Mouse (Mus musculus): Measurements from ENCODE around the gene Fcgrt. TPM values are rescaled to one million over a fixed set of nuclear protein-coding genes. Genes with fewer than 3 reads are reported as not detected.

The Fcgrt gene
- polyA plus RNA-seq, 1 experiment, result 150 TPM

DNA sequence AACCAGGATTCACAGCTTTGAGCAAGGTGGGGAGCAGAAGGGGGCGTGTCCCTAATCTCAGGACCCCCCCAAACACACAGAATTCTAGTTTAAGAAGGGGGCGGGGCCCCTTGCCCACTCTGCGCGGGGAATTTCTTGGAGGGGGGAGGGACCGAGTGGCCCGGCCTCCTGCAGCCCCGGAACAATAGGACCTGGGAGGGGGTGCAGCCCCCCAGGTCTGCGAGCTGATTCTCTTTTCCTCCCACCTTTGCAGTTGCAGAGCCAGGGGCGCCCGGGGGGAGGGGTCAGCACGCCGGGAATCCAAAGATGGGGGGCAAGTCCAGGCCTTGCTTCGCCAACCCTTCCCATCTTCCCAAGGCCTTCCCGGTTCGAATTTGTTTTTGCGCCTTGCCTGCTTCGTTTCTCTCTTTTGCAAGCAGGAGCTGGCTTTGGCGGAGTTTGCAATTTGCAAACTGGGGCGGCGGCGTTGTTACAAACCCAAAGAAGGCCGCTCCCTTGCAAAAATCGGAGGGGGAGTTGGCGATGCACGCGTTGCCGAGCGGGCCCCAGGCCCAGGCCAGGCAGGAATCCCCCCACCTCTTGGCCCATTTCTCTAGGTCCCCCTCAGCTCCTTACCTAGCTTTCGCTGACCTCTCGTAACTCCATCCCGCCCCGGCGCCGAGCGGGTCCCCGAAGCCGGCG is 51.3 kb downstream of the Fcgrt start:
- peak overlapping the region; percentile 98 for H3K27ac ChIP-seq (ENCODE audit: insufficient read depth, low read depth, low read length)
- H3K4me3 ChIP-seq (ENCODE audit: insufficient read depth, low read length), result peak overlapping the region; percentile 94
- H3K4me1 ChIP-seq (ENCODE audit: control insufficient read depth, insufficient read depth, low read length), result peaks cover 4% of the 10 kb centered on the region
- TF ChIP-seq POLR2A (IDR thresholded peaks at IDR 0.05; ENCODE audit: borderline replicate concordance, low read depth, low read length), result no peak
- TF ChIP-seq CTCF (IDR thresholded peaks at IDR 0.05; ENCODE audit: low read depth, low read length), result no peak

GRCm38 (mm10) chr7:45051601-45051974 is 52.1 kb downstream of the Fcgrt start:
- H3K4me3 ChIP-seq (ENCODE audit: insufficient read depth, low read length), result peak overlapping the region; percentile 94
- TF ChIP-seq CTCF (IDR thresholded peaks at IDR 0.05; ENCODE audit: low read depth, low read length), result no peak
- no peak for TF ChIP-seq POLR2A (IDR thresholded peaks at IDR 0.05; ENCODE audit: borderline replicate concordance, low read depth, low read length)
- peaks cover 4% of the 10 kb centered on the region for H3K4me1 ChIP-seq (ENCODE audit: control insufficient read depth, insufficient read depth, low read length)
- H3K27ac ChIP-seq (ENCODE audit: insufficient read depth, low read depth, low read length), result peak overlapping the region; percentile 98; the same call in 1 of the 2 replicates

GRCm38 (mm10) chr7:45050945-45051600 is 52.6 kb downstream of the Fcgrt start:
- H3K4me3 ChIP-seq (ENCODE audit: insufficient read depth, low read length), result peak overlapping the region; percentile 94
- 0 out of 2 replicates have a peak overlapping the region, but pooled peaks have one; percentile 98 for H3K27ac ChIP-seq (ENCODE audit: insufficient read depth, low read depth, low read length)
- no peak for TF ChIP-seq CTCF (IDR thresholded peaks at IDR 0.05; ENCODE audit: low read depth, low read length)
- TF ChIP-seq POLR2A (IDR thresholded peaks at IDR 0.05; ENCODE audit: borderline replicate concordance, low read depth, low read length), result no peak
- peaks cover 4% of the 10 kb centered on the region for H3K4me1 ChIP-seq (ENCODE audit: control insufficient read depth, insufficient read depth, low read length)

GRCm38 (mm10) chr7:45048923-45049657 is 54.6 kb downstream of the Fcgrt start:
- TF ChIP-seq CTCF (IDR thresholded peaks at IDR 0.05; ENCODE audit: low read depth, low read length) (no peak), POLR2A (IDR thresholded peaks at IDR 0.05; ENCODE audit: borderline replicate concordance, low read depth, low read length) (no peak)
- Histone ChIP-seq H3K4me3 (ENCODE audit: insufficient read depth, low read length) (no peak overlapping the region), H3K27ac (ENCODE audit: insufficient read depth, low read depth, low read length) (no peak overlapping the region), H3K4me1 (ENCODE audit: control insufficient read depth, insufficient read depth, low read length) (peaks cover 4% of the 10 kb centered on the region)

DNA sequence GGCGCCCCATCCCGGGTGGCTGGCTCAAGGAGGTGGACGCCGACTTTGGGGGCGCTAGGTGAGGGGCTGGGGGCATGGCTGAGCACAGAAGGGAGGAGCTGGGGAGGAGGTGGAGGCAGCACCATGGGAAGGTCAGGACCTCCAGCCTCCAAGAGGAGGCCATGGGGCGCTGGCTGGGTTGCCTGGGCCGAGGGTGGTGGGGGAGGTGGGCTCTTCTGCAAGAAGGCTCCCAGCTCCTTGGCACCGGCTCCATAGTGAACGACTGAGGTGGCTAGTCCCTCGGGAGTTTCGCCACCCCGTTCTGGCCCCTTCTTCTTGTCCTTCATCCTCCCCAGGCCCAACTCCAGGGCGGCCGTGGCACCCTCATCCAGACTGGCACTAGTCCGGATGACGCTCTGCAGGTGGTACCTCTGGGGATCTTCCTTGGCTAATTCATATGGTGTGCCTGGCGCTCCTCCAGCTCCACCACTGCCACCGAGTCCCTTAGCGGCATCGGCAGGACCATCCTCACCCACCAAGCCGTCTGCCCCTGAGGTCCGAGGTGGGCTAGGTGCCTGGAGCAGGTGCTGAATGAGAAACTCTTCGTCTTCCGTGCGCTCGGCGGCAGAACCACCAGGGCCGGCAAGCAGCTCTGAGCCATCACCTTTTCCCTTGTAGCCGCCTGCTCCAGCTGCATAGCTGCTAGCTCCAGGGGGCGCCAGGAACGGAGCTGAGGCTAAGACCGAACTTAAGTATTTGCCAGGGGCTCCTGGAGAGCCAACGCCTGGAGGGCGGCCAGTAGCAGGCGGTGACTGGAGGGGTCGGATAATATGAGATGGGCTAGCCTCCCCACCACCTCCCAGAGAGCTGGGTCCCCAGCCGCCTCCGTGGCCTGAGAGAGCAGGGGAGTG is 55.4 kb downstream of the Fcgrt start:
- Histone ChIP-seq H3K4me3 (ENCODE audit: insufficient read depth, low read length) (no peak overlapping the region), H3K4me1 (ENCODE audit: control insufficient read depth, insufficient read depth, low read length) (peaks cover 4% of the 10 kb centered on the region)
- TF ChIP-seq CTCF (IDR thresholded peaks at IDR 0.05; ENCODE audit: low read depth, low read length) (no peak), POLR2A (IDR thresholded peaks at IDR 0.05; ENCODE audit: borderline replicate concordance, low read depth, low read length) (no peak)

GRCm38 (mm10) chr7:45047491-45047890 is 56.2 kb downstream of the Fcgrt start:
- Histone ChIP-seq H3K4me3 (ENCODE audit: insufficient read depth, low read length) (no peak overlapping the region), H3K27ac (ENCODE audit: insufficient read depth, low read depth, low read length) (no peak overlapping the region), H3K4me1 (ENCODE audit: control insufficient read depth, insufficient read depth, low read length) (peaks cover 4% of the 10 kb centered on the region)
- TF ChIP-seq POLR2A (IDR thresholded peaks at IDR 0.05; ENCODE audit: borderline replicate concordance, low read depth, low read length) (no peak), CTCF (IDR thresholded peaks at IDR 0.05; ENCODE audit: low read depth, low read length) (no peak)

More for the DNA sequence above, 55.4 kb downstream of the Fcgrt start:
- no peak overlapping the region for H3K27ac ChIP-seq (ENCODE audit: insufficient read depth, low read depth, low read length)

GRCm38 (mm10) chr7:45046853-45047350 is 56.7 kb downstream of the Fcgrt start:
- H3K4me3 ChIP-seq (ENCODE audit: insufficient read depth, low read length), result no peak overlapping the region
- TF ChIP-seq CTCF (IDR thresholded peaks at IDR 0.05; ENCODE audit: low read depth, low read length) (no peak), POLR2A (IDR thresholded peaks at IDR 0.05; ENCODE audit: borderline replicate concordance, low read depth, low read length) (no peak)
- H3K4me1 ChIP-seq (ENCODE audit: control insufficient read depth, insufficient read depth, low read length), result peaks cover 4% of the 10 kb centered on the region
- no peak overlapping the region for H3K27ac ChIP-seq (ENCODE audit: insufficient read depth, low read depth, low read length)

GRCm38 (mm10) chr7:45045741-45046140 is 57.9 kb downstream of the Fcgrt start:
- Histone ChIP-seq H3K4me3 (ENCODE audit: insufficient read depth, low read length) (no peak overlapping the region), H3K27ac (ENCODE audit: insufficient read depth, low read depth, low read length) (no peak overlapping the region), H3K4me1 (ENCODE audit: control insufficient read depth, insufficient read depth, low read length) (no peaks in the 10 kb centered on the region)
- TF ChIP-seq CTCF (IDR thresholded peaks at IDR 0.05; ENCODE audit: low read depth, low read length), result no peak
- TF ChIP-seq POLR2A (IDR thresholded peaks at IDR 0.05; ENCODE audit: borderline replicate concordance, low read depth, low read length), result no peak

DNA sequence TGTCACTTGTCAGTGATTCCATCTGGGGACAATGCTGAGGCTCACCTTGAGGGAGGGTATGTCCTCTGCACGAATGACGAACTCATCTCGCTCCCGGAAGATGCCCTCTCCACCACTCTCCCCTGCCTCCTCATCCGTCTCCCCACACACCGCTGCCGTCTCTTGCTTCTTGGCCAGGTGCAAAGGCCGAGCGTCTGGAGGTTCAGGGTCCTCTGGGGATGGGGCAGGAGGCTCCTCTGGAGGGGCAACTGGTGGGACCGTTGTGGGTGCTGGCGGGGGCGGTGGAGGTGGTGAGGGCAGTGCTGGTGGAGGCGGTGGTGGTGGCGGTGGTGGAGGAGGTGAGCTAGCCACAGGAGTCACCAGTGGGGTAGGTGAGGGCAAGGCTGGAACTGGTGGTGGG is 60.3 kb downstream of the Fcgrt start:
- no peak overlapping the region for H3K27ac ChIP-seq (ENCODE audit: insufficient read depth, low read depth, low read length)
- no peaks in the 10 kb centered on the region for H3K4me1 ChIP-seq (ENCODE audit: control insufficient read depth, insufficient read depth, low read length)
- no peak for TF ChIP-seq POLR2A (IDR thresholded peaks at IDR 0.05; ENCODE audit: borderline replicate concordance, low read depth, low read length)
- no peak for TF ChIP-seq CTCF (IDR thresholded peaks at IDR 0.05; ENCODE audit: low read depth, low read length)
- no peak overlapping the region for H3K4me3 ChIP-seq (ENCODE audit: insufficient read depth, low read length)

Other genes starting within 250 kb of the Fcgrt start
- 31.2 and 48.7 TPM in 2 replicates for gene Pnkp, start 246.7 kb downstream of the Fcgrt start, polyA plus RNA-seq (2012; ENCODE audit: insufficient read depth, insufficient read length, missing spikeins)
- gene Ptov1, start 234.1 kb downstream of the Fcgrt start, polyA plus RNA-seq (2012; ENCODE audit: insufficient read depth, insufficient read length, missing spikeins), result 90.1 and 105 TPM in 2 replicates
- 32.3 and 33.4 TPM in 2 replicates for gene Med25, start 211.1 kb downstream of the Fcgrt start, polyA plus RNA-seq (2012; ENCODE audit: insufficient read depth, insufficient read length, missing spikeins)
- gene Fuz, start 207.8 kb downstream of the Fcgrt start, polyA plus RNA-seq (2012; ENCODE audit: insufficient read depth, insufficient read length, missing spikeins), result 11.3 and 14.1 TPM in 2 replicates
- 42.3 and 56.7 TPM in 2 replicates for gene Ap2a1, start 174.4 kb downstream of the Fcgrt start, polyA plus RNA-seq (2012; ENCODE audit: insufficient read depth, insufficient read length, missing spikeins)
- not detected in 2 replicates for gene Tsks, start 160.6 kb downstream of the Fcgrt start, polyA plus RNA-seq (2012; ENCODE audit: insufficient read depth, insufficient read length, missing spikeins)
- 0.99 and 2.3 TPM in 2 replicates for gene Cpt1c, start 129.0 kb downstream of the Fcgrt start, polyA plus RNA-seq (2012; ENCODE audit: insufficient read depth, insufficient read length, missing spikeins)
- gene Prmt1, start 117.3 kb downstream of the Fcgrt start, polyA plus RNA-seq (2012; ENCODE audit: insufficient read depth, insufficient read length, missing spikeins), result 54.4 and 61.6 TPM in 2 replicates
- 91.0 and 94.7 TPM in 2 replicates for gene Irf3, start 106.2 kb downstream of the Fcgrt start, polyA plus RNA-seq (2012; ENCODE audit: insufficient read depth, insufficient read length, missing spikeins)
- gene Bcl2l12, start 105.1 kb downstream of the Fcgrt start, polyA plus RNA-seq (2012; ENCODE audit: insufficient read depth, insufficient read length, missing spikeins), result 15.3 and 16.0 TPM in 2 replicates
- 44.3 and 47.3 TPM in 2 replicates for gene Scaf1, start 87.5 kb downstream of the Fcgrt start, polyA plus RNA-seq (2012; ENCODE audit: insufficient read depth, insufficient read length, missing spikeins)
- gene Rras, start 85.9 kb downstream of the Fcgrt start, polyA plus RNA-seq (2012; ENCODE audit: insufficient read depth, insufficient read length, missing spikeins), result 119 and 123 TPM in 2 replicates
- 19.3 and 22.5 TPM in 2 replicates for gene Prr12, start 51.0 kb downstream of the Fcgrt start, polyA plus RNA-seq (2012; ENCODE audit: insufficient read depth, insufficient read length, missing spikeins)
- gene Nosip, start 41.4 kb downstream of the Fcgrt start, polyA plus RNA-seq (2012; ENCODE audit: insufficient read depth, insufficient read length, missing spikeins), result 68.2 and 68.9 TPM in 2 replicates
- 22.9 and 23.6 TPM in 2 replicates for gene Prrg2, start 41.2 kb downstream of the Fcgrt start, polyA plus RNA-seq (2012; ENCODE audit: insufficient read depth, insufficient read length, missing spikeins)
- gene Rcn3, start 11.6 kb downstream of the Fcgrt start, polyA plus RNA-seq (2012; ENCODE audit: insufficient read depth, insufficient read length, missing spikeins), result 3.1 and 4.6 TPM in 2 replicates
- 1,675 and 1,722 TPM in 2 replicates for gene Rps11, start 20.6 kb upstream of the Fcgrt start, polyA plus RNA-seq (2012; ENCODE audit: insufficient read depth, insufficient read length, missing spikeins)
- gene Rpl13a, start 24.9 kb upstream of the Fcgrt start, polyA plus RNA-seq (2012; ENCODE audit: insufficient read depth, insufficient read length, missing spikeins), result 1,569 and 1,898 TPM in 2 replicates
- not detected in 2 replicates for gene Gm45713, start 32.4 kb upstream of the Fcgrt start, polyA plus RNA-seq (2012; ENCODE audit: insufficient read depth, insufficient read length, missing spikeins)
- 28.2 and 30.8 TPM in 2 replicates for gene Flt3l, start 32.6 kb upstream of the Fcgrt start, polyA plus RNA-seq (2012; ENCODE audit: insufficient read depth, insufficient read length, missing spikeins)
- 65.7 and 66.7 TPM in 2 replicates for gene Pih1d1, start 50.5 kb upstream of the Fcgrt start, polyA plus RNA-seq (2012; ENCODE audit: insufficient read depth, insufficient read length, missing spikeins)
- gene Aldh16a1, start 50.7 kb upstream of the Fcgrt start, polyA plus RNA-seq (2012; ENCODE audit: insufficient read depth, insufficient read length, missing spikeins), result 89.0 and 111 TPM in 2 replicates
- not detected in 2 replicates for gene Slc17a7, start 60.1 kb upstream of the Fcgrt start, polyA plus RNA-seq (2012; ENCODE audit: insufficient read depth, insufficient read length, missing spikeins)
- gene Gfy, start 75.7 kb upstream of the Fcgrt start, polyA plus RNA-seq (2012; ENCODE audit: insufficient read depth, insufficient read length, missing spikeins), result not detected in 2 replicates
- not detected in 2 replicates for gene Pth2, start 77.1 kb upstream of the Fcgrt start, polyA plus RNA-seq (2012; ENCODE audit: insufficient read depth, insufficient read length, missing spikeins)
- gene Ccdc155, start 101.0 kb upstream of the Fcgrt start, polyA plus RNA-seq (2012; ENCODE audit: insufficient read depth, insufficient read length, missing spikeins), result 0.24 TPM in 1 of 2 replicates, not detected in the other
- not detected in 2 replicates for gene Dkkl1, start 108.3 kb upstream of the Fcgrt start, polyA plus RNA-seq (2012; ENCODE audit: insufficient read depth, insufficient read length, missing spikeins)
- 2.1 TPM in 1 of 2 replicates, not detected in the other for gene Tead2, start 111.9 kb upstream of the Fcgrt start, polyA plus RNA-seq (2012; ENCODE audit: insufficient read depth, insufficient read length, missing spikeins)
- 238 and 243 TPM in 2 replicates for gene Cd37, start 135.3 kb upstream of the Fcgrt start, polyA plus RNA-seq (2012; ENCODE audit: insufficient read depth, insufficient read length, missing spikeins)
- not detected in 2 replicates for gene Slc6a16, start 137.2 kb upstream of the Fcgrt start, polyA plus RNA-seq (2012; ENCODE audit: insufficient read depth, insufficient read length, missing spikeins)
- gene Slc6a21, start 173.7 kb upstream of the Fcgrt start, polyA plus RNA-seq (2012; ENCODE audit: insufficient read depth, insufficient read length, missing spikeins), result not detected in 2 replicates
- gene Trpm4, start 229.9 kb upstream of the Fcgrt start, polyA plus RNA-seq (2012; ENCODE audit: insufficient read depth, insufficient read length, missing spikeins), result 14.1 and 16.0 TPM in 2 replicates
- gene Hrc, start 231.4 kb upstream of the Fcgrt start, polyA plus RNA-seq (2012; ENCODE audit: insufficient read depth, insufficient read length, missing spikeins), result not detected in 2 replicates

Measured in bone marrow macrophage, adult 2 months (primary cell).